Mouse (Mus musculus): ENCODE measurements around the gene Gm7735.
"Not testable (repeated sequence)": the region's sequence is repeated elsewhere in the genome, so short reads cannot be mapped to it uniquely, and the experiment has no call there.

The Gm7735 gene

GRCm38 (mm10) chr16:89169190-89169589 is at the start of gene Gm7735:
Gene Gm7735, plus strand, starts transcription at chr16:89169490.
- in situ Hi-C loops (cut with MboI, MseI), result not testable (repeated sequence)

DNA sequence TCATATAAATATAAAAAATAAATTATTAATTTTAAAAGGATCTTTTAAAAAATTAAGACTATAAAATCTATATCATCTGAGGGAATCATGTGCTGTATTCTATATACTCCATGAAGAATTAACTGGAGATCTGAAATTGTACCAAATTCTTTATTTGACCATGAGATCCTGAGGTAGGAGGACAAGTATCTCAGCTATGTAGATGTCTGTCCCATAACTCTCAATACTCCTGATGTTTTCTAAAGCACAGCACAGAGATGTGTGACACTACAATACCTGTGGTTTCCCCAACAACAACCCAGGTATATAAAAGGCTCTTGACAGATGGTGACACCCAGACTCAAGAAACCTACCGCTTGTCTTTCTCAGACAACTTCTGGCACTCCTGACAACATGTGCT is 28.7 kb upstream of the Gm7735 start, which contains the start of gene Gm6358:
Gene Gm6358, plus strand, starts transcription at position 301 of the 400 bp plus-strand sequence.
- in situ Hi-C loops (cut with MboI, MseI), result no loop called here

GRCm38 (mm10) chr16:89150786-89151185 is 18.5 kb upstream of the Gm7735 start, which contains the start of gene Gm10061:
Gene Gm10061, plus strand, starts transcription at chr16:89151086.
- in situ Hi-C loops (cut with MboI, MseI), result no loop called here

DNA sequence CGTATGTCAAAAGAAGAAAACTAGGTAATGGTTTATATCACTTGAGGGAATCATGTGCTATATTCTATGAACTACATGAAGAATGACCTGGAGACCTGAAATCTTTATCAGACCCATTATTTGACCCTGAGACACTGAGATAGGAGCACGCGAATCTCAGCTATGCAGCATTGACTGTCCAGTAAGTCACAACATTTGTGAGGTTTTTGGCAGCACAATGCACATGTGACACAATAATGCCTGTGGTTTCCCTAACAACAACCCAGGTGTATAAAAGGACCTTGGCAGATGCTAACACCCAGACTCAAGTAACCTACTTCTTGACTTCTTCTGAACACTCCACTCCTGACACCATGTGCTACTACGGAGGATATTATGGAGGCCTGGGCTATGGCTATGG is 11.6 kb upstream of the Gm7735 start, which contains the start of gene Gm9789:
Gene Gm9789, plus strand, starts transcription at position 301 of the 400 bp plus-strand sequence.
- in situ Hi-C loops (cut with MboI, MseI), result no loop called here

DNA sequence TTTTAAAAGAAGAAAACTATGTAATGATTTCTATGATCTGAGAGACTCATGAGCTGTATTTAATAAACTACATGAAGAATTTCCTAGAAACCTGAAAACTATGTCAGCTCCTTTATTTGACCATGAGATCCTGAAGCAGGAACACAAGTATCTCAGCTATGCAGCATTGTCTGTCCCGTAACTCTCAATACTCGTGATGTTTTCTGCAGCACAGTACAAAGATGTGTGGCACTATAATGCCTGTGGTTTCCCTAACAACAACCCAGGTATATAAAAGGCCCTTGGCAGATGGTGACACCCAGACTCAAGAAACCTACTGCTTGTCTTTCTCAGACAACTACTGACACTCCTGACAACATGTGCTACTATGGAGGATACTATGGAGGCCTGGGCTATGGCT is 5.1 kb downstream of the Gm7735 start, which contains the start of gene 1110057P08Rik:
Gene 1110057P08Rik, plus strand, starts transcription at position 301 of the 400 bp plus-strand sequence.
- in situ Hi-C loops (cut with MboI, MseI), result no loop called here

- in situ Hi-C loops (cut with MboI, MseI), result no loop called here
Measured at GRCm38 (mm10) chr16:89188621-89189020, 19.3 kb downstream of the Gm7735 start.

GRCm38 (mm10) chr16:89205561-89205960 is 36.3 kb downstream of the Gm7735 start, which contains the start of gene Krtap20-2:
Gene Krtap20-2, plus strand, starts transcription at chr16:89205861.
- in situ Hi-C loops (cut with MboI, MseI), result no loop called here
